Mouse (Mus musculus): Measurements from ENCODE around the gene Zfp654.

DNA sequence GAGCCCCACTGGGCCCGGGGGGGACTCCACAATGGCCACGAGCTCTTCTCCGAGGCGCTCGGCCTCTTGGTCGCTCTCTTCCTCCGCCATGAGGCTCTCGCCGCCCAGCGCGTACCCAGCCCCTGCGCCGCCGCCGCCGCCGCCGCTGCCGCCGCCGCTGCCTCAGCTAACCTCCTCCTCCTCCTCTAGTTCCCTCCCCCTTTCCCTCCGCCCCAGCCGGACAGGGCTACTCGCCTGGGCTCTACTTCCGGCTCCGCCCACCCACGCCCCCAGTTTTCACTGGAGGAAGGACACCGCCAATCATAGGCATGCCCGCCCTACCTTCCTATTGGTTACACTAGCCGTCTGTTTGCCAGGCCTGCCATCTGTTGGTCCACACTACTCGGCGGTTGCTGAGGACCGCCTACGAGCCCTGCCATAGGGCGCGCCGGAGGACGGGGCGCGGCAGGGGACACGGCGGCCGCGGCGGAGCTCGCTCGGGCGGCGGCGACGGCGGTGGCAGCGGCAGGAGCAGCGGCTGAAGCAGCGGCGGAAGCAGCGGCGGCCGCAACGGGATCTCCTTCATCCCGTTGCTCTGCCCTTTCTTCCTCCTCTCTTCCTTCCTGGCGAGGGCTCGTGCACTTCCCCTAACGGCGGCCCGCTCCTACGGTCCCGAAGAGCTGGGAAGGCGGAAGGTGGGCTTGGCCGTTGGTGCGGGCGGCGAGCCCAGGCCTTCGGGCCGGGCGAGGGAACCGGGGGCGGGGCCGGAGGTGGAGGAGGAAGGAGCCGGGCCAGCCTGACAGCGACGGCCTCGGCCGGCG is at the start of gene Zfp654, which contains the start of gene Cggbp1:
- TF ChIP-seq CTCF (IDR thresholded peaks at IDR 0.05; ENCODE audit: low read depth) (no peak), EP300 (IDR thresholded peaks at IDR 0.05; ENCODE audit: low read depth) (no peak; the same call in 1 of the 2 replicates)
